Mouse (Mus musculus) embryo, embryonic 11 days (tissue): Measurements from ENCODE around the gene Narf.

Source experiments
- DNase-seq: peaks from one replicate; pipeline ENCODE4 v3.0.0-alpha.2; 2015

Gene Narf

DNA sequence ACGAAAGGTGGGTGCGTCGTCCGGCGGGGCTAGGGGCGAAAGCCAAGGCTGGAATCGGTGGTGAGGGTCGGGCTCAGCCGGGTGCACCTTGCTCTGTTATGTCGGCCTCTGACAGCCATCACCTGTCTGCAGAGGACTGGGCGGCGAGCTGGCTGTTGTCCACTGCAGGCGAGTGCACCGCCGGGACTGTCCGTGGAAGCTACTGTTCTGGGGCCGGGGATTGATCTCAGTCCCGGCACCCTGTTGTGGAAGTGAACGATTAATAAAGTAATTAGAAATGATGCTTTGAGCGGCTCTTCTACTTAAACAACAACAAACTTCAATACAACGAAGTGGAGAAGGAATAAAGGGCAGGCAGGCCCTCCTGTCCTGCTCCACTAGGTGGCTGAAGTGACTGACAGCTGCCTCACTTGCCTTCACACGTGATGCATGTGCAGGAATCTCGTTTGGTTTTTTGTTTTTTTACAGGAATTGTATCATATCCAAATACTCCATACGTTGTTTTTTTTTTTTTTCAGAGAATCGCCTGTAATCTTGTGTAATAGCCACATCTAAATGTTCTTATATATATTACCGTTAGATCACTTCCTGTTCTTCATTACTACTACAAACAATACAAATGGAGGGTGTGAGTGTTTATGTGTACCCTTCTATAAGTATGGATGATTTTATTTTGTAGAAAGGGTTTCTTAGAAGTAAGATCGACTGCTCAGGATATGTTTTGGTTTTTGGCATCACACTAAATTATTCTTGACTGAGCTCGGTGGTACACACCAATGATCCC is 484 bp downstream of the Narf start:
- peak; percentile 70 for DNase-seq

DNA sequence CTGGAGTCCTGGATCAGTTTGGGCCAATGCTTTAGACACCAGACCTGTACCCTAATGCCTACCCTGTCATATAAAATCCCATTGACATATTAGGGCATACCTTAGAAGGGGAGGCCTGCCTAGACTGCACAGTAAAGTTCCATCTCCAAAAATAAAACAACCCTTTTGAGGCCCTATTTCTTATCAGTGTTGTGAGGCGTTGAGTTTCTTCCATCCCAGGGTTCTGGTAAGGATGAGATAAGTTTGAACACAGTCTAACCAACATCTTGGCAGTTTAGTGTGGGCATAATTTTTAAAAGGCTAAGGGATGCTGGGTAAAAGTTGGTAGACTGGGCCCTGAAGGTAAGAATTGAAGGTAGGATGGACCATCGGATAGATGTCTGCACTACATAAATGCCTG is 2.6 kb downstream of the Narf start:
- DNase-seq, result no peak

- no peak for DNase-seq
Measured at GRCm38 (mm10) chr11:121250196-121250595, 13.1 kb downstream of the Narf start.

GRCm38 (mm10) chr11:121259160-121260100 is 22.4 kb downstream of the Narf start, which contains the start of gene Foxk2:
Gene Foxk2 (plus strand): TSS chr11:121259990.
- peak; percentile 98 for DNase-seq

- peak; percentile 50 for DNase-seq
Measured at GRCm38 (mm10) chr11:121260211-121260906, 23.3 kb downstream of the Narf start.

GRCm38 (mm10) chr11:121261074-121261473 is 24.0 kb downstream of the Narf start:
- no peak for DNase-seq

- no peak for DNase-seq
Measured at GRCm38 (mm10) chr11:121277516-121277915, 40.5 kb downstream of the Narf start.

DNA sequence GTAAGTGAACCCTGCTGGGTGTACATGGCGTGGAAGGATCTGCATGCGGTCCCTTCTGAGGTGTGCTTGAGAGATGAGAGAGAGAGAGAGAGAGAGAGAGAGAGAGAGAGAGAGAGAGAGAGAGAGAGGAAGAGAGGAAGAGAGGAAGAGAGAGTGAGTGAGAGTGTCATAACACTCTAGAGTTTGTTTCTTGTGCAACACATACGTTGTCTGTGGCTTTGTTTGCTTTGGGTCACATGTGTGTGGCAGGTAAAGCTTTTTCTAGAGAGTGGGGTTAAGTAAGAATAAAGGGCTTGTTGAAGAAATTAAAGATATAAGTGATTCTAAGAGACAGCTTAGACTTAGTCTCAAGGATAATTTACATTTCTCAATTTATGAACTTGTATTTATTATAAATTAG is 41.0 kb downstream of the Narf start:
- no peak for DNase-seq

DNA sequence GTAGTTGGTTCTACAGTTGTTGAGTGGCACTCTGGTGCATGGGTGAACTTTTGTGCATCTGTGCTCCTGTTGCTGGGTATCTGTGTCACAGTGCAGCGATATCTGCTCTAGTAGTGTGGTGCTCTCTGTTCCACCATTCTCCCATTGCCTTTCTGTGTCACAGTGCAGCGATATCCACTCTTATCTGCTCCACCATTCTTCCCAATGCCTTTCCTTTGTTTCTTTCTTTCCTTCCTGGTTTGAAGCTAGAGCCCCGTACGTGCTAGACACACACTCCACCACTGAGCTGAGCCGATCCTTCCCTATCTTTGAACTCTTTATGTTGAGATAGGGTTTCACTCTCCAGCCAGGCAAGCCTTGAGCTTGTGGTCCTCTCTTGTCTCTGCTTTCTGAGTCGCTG is 45.9 kb downstream of the Narf start:
- no peak for DNase-seq

DNA sequence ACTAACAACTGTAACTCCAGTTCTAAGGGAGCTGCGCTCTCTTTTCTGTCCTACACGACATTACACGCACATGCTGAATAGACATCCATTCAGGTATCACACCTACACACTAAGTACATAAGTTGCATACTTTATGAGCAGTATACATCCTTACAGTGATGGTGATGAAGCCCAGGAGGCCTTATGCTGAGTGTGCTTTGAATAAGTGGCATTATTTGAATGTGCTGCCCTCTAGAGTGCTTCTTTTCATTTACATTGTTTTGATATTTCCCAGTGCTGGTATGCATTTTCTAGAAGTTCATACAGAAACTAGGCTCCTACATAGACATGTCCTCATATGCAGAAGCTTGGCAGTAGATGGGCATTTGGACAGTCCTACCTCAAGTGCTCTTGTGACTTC is 52.8 kb downstream of the Narf start:
- no peak for DNase-seq

- no peak for DNase-seq
Measured at GRCm38 (mm10) chr11:121294771-121295170, 57.7 kb downstream of the Narf start.

GRCm38 (mm10) chr11:121298493-121298892 is 61.4 kb downstream of the Narf start:
- no peak for DNase-seq

DNA sequence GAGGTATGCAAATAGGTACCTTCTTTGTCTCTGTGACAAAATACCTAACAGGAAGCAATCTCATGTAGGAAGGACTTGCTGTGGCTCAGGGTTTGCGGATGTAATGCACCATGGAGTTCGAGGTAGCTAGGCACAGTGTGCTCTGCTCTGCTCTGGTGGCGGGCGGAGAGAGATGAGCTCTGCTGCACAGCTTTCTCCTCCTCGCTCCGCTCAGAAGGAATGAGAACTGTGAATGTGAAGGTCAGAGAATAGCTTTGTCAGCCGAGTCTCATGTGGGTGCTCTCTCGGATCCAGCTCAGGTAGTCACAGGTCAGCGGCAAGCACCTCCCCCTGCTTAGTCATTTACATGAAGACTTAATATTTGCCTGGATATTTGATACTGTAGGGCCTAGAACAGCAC is 63.2 kb downstream of the Narf start:
- no peak for DNase-seq

- no peak for DNase-seq
Measured at GRCm38 (mm10) chr11:121305371-121305770, 68.3 kb downstream of the Narf start.
